Comparison of ENCODE assay signal across 9 mouse cellular contexts in genomic region chr14:75837048-75837916, GRCm38 (mm10). TPM values are rescaled to one million over a fixed set of nuclear protein-coding genes. Genes with fewer than 3 reads are reported as not detected.
DNase-seq lines count a peak whose midpoint lies in the region; ATAC-seq lines count a peak whose summit lies in the region.
"Had no signal": no experiment of that assay in that cellular context is flagged by ENCODE, and none has a peak within 500 bp of the region (broad histone marks: within the 10 kb centered on the region; RNA-seq: fewer than 3 reads in every experiment).

No protein-coding gene starts in this region.

- H3K27ac ChIP-seq in heart, embryonic 10.5 days = peak overlapping the region; percentile 83
- H3K27ac ChIP-seq in liver, embryonic 16.5 days (ENCODE audit: low read length) = peak overlapping the region; percentile 94
- H3K27ac ChIP-seq: neural tube, embryonic 13.5 days had no signal

- no peaks in the 10 kb centered on the region for H3K9me3 ChIP-seq in heart, embryonic 10.5 days
- no peaks in the 10 kb centered on the region for H3K9me3 ChIP-seq in liver, embryonic 16.5 days (replicated peaks; ENCODE audit: control insufficient read depth, low read length)
- H3K9me3 ChIP-seq: neural tube, embryonic 13.5 days had no signal

- intact Hi-C loops in left cerebral cortex, postnatal 25 days (cut with DNase I) = no loop called here

- 39% methylated on average over 10 of the region's 10 CpGs for WGBS in heart, embryonic 10.5 days
- WGBS in liver, embryonic 16.5 days (ENCODE audit: insufficient replicate concordance) = 21% methylated on average over 10 of the region's 10 CpGs

- DNase-seq in embryo, embryonic 11 days = peak; percentile 53
- no peak for DNase-seq in embryo, embryonic 9.5 days (ENCODE audit: extremely low spot score)
- peak; percentile 43 for DNase-seq in B cell, adult 2 months
- DNase-seq in heart, embryonic 10.5 days (ENCODE audit: low spot score) = peak; percentile 91
- DNase-seq in testis, postnatal 10 days (ENCODE audit: low spot score) = peak; percentile 79
- no peak for DNase-seq in left cerebral cortex, postnatal 25 days (ENCODE audit: low spot score in 2 of 2)
- DNase-seq in right cerebral cortex, postnatal 4 days = no peak

- no peaks in the 10 kb centered on the region for H3K36me3 ChIP-seq in heart, embryonic 10.5 days
- H3K36me3 ChIP-seq in liver, embryonic 16.5 days (ENCODE audit: control insufficient read depth, insufficient read depth) = no peaks in the 10 kb centered on the region
- H3K36me3 ChIP-seq: neural tube, embryonic 13.5 days had no signal

- peak overlapping the region; percentile 15; the same call in 1 of the 2 replicates for H3K4me3 ChIP-seq in heart, embryonic 10.5 days
- H3K4me3 ChIP-seq in liver, embryonic 16.5 days (ENCODE audit: low read depth, low read length) = peak overlapping the region; percentile 45
- H3K4me3 ChIP-seq: neural tube, embryonic 13.5 days had no signal

- peak overlapping the region; percentile 76 for H3K4me2 ChIP-seq in liver, embryonic 16.5 days (ENCODE audit: low read depth, low read length)
- H3K4me2 ChIP-seq: neural tube, embryonic 13.5 days had no signal

- H3K9ac ChIP-seq in liver, embryonic 16.5 days (ENCODE audit: low read depth, low read length) = peak overlapping the region; percentile 56
- H3K9ac ChIP-seq: neural tube, embryonic 13.5 days had no signal

- H3K27me3 ChIP-seq in heart, embryonic 10.5 days (ENCODE audit: insufficient read depth, poor library complexity, severe bottlenecking) = no peaks in the 10 kb centered on the region
- H3K27me3 ChIP-seq in liver, embryonic 16.5 days (ENCODE audit: control insufficient read depth, insufficient read depth, low read depth, low read length) = no peaks in the 10 kb centered on the region
- H3K27me3 ChIP-seq: neural tube, embryonic 13.5 days had no signal

- peak; percentile 76 for ATAC-seq in liver, embryonic 16.5 days (ENCODE audit: low read depth)

- peaks cover 47% of the 10 kb centered on the region for H3K4me1 ChIP-seq in heart, embryonic 10.5 days
- peaks cover 59% of the 10 kb centered on the region for H3K4me1 ChIP-seq in liver, embryonic 16.5 days (ENCODE audit: control insufficient read depth, low read depth, low read length)

RNA-seq across cellular contexts. Expression of gene Tpt1, which starts 7.6 kb away (rescaled TPM):
- 737 and 812 TPM in 2 replicates for polyA plus RNA-seq in heart, embryonic 10.5 days (2016; fragmentation: Nextera tagmentation; extraction: Ambion mirVana)
- 462 and 509 TPM in 2 replicates for polyA plus RNA-seq in liver, embryonic 16.5 days (2015; fragmentation: Nextera tagmentation; extraction: Ambion mirVana)
- total RNA-seq in left cerebral cortex, postnatal 25 days (2021) = 1,000 to 10,000 TPM; 1,037 to 1,046 TPM

RNA-seq across cellular contexts. Expression of gene Slc25a30, which starts 50.4 kb away (rescaled TPM):
- polyA plus RNA-seq in heart, embryonic 10.5 days (2016; fragmentation: Nextera tagmentation; extraction: Ambion mirVana) = 5.2 and 5.8 TPM in 2 replicates
- 1.3 and 1.6 TPM in 2 replicates for polyA plus RNA-seq in liver, embryonic 16.5 days (2015; fragmentation: Nextera tagmentation; extraction: Ambion mirVana)
- total RNA-seq in left cerebral cortex, postnatal 25 days (2021) = 10 to 100 TPM in 1 of 2 experiments, 1 to 10 TPM in 1; 9.3 to 12.7 TPM

Comparison
In these comparisons a context has a peak if more than half of its experiments do, and no peak if none do; other contexts are left out.
1. DNase-seq: peak in embryo, embryonic 11 days (single experiment), B cell, adult 2 months (2 of 2), heart, embryonic 10.5 days (single experiment) and testis, postnatal 10 days (single experiment); none in embryo, embryonic 9.5 days (single experiment), left cerebral cortex, postnatal 25 days (0 of 2) and right cerebral cortex, postnatal 4 days (single experiment).